Mouse (Mus musculus): Measurements from ENCODE around the gene Tmem150c.

- TF ChIP-seq CTCF (IDR thresholded peaks at IDR 0.05; ENCODE audit: low read depth, low read length) (no peak), GATA1 (IDR thresholded peaks at IDR 0.05; ENCODE audit: borderline replicate concordance, low read length) (no peak), POLR2AphosphoS5 (IDR thresholded peaks at IDR 0.05; ENCODE audit: insufficient replicate concordance, low read depth, low read length) (no peak)
Measured at GRCm38 (mm10) chr5:100187035-100187901, 27.7 kb upstream of the Tmem150c start.

All from G1E (cell line).